Mouse (Mus musculus): Measurements from ENCODE around the gene Gm19935. TPM values are rescaled to one million over a fixed set of nuclear protein-coding genes. Genes with fewer than 3 reads are reported as not detected.
A peak's percentile ranks its signal among the peaks of the same experiment; 100 is the strongest.

Gm19935 gene
- polyA plus RNA-seq, 1 experiment from 2014 or later, result 5.1 TPM

DNA sequence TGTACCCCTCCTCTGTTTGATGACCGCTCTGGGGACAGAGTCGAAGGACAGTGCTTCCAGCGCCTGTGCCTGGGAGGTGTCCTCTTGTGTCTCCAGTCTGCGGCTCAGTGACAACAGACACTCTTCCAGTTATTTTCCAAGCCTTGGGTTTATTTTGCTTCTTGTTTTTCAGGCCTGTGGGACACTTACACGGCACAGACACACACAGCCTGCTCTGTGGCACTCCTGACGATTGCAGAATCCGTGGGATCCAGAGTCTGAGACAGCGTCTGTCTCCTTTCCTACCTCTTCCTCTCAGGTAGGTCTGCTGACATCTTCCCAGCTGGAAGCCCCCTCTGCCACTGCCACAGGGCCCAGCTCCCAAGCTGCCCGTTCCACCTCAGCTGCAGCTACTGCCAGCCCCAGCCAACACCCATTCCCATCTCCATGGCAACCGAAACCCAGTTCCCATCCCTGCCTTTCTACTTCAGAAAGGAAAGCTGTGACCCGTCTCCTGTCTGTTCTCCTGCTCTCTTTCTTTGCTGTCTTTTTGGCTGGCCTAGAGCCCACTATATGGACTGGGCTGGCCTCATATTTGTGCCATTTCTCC, 32.4 kb upstream of the Gm19935 start:
- H3K4me1 ChIP-seq (ENCODE audit: control insufficient read depth, insufficient read depth, low read depth, low read length), result peaks cover 16% of the 10 kb centered on the region
- peak overlapping the region; percentile 35; the same call in 1 of the 2 replicates for H3K9ac ChIP-seq (ENCODE audit: low read depth, low read length)
- H3K27ac ChIP-seq (ENCODE audit: low read depth, low read length), result peak overlapping the region; percentile 58
- WGBS, result 40% methylated on average over 11 of the region's 11 CpGs
- ATAC-seq, result peak; percentile 75
- H3K9me3 ChIP-seq (ENCODE audit: control insufficient read depth, low read length), result no peaks in the 10 kb centered on the region
- no peaks in the 10 kb centered on the region; the same call in 1 of the 2 replicates for H3K27me3 ChIP-seq (replicated peaks; ENCODE audit: control insufficient read depth, insufficient read depth, low read length)
- peak overlapping the region; percentile 13; the same call in 1 of the 2 replicates for H3K4me2 ChIP-seq (ENCODE audit: low read length)
- no peaks in the 10 kb centered on the region for H3K36me3 ChIP-seq (ENCODE audit: control insufficient read depth, insufficient read depth, low read length)
- H3K4me3 ChIP-seq (ENCODE audit: low read length), result no peak overlapping the region

GRCm38 (mm10) chr8:90847980-90848379, 30.8 kb upstream of the Gm19935 start:
- H3K27me3 ChIP-seq (replicated peaks; ENCODE audit: control insufficient read depth, insufficient read depth, low read length), result no peaks in the 10 kb centered on the region; the same call in 1 of the 2 replicates
- no peak overlapping the region for H3K27ac ChIP-seq (ENCODE audit: low read depth, low read length)
- no peak overlapping the region for H3K4me3 ChIP-seq (ENCODE audit: low read length)
- H3K4me2 ChIP-seq (ENCODE audit: low read length), result no peak overlapping the region
- WGBS, result 92% methylated on average over 7 of the region's 7 CpGs
- ATAC-seq, result no peak
- H3K9ac ChIP-seq (ENCODE audit: low read depth, low read length), result no peak overlapping the region
- no peaks in the 10 kb centered on the region for H3K36me3 ChIP-seq (ENCODE audit: control insufficient read depth, insufficient read depth, low read length)
- H3K9me3 ChIP-seq (ENCODE audit: control insufficient read depth, low read length), result no peaks in the 10 kb centered on the region
- peaks cover 9% of the 10 kb centered on the region for H3K4me1 ChIP-seq (ENCODE audit: control insufficient read depth, insufficient read depth, low read depth, low read length)

- WGBS, result 74% methylated on average over 9 of the region's 9 CpGs
These were observed 27.2 kb upstream of the Gm19935 start for GRCm38 (mm10) chr8:90844179-90844967.

GRCm38 (mm10) chr8:90843127-90843526, 25.9 kb upstream of the Gm19935 start:
- H3K27me3 ChIP-seq (replicated peaks; ENCODE audit: control insufficient read depth, insufficient read depth, low read length), result no peaks in the 10 kb centered on the region

More at GRCm38 (mm10) chr8:90844179-90844967, 27.2 kb upstream of the Gm19935 start:
- ATAC-seq, result no peak
- H3K27ac ChIP-seq (ENCODE audit: low read depth, low read length), result no peak overlapping the region
- no peaks in the 10 kb centered on the region for H3K9me3 ChIP-seq (ENCODE audit: control insufficient read depth, low read length)
- no peaks in the 10 kb centered on the region for H3K27me3 ChIP-seq (replicated peaks; ENCODE audit: control insufficient read depth, insufficient read depth, low read length)
- peaks cover 4% of the 10 kb centered on the region for H3K4me1 ChIP-seq (ENCODE audit: control insufficient read depth, insufficient read depth, low read depth, low read length)
- H3K4me3 ChIP-seq (ENCODE audit: low read length), result no peak overlapping the region
- no peak overlapping the region for H3K4me2 ChIP-seq (ENCODE audit: low read length)
- H3K9ac ChIP-seq (ENCODE audit: low read depth, low read length), result peak overlapping the region; percentile 9; the same call in 1 of the 2 replicates
- no peaks in the 10 kb centered on the region for H3K36me3 ChIP-seq (ENCODE audit: control insufficient read depth, insufficient read depth, low read length)

GRCm38 (mm10) chr8:90841321-90841720, 24.1 kb upstream of the Gm19935 start:
- no peak overlapping the region for H3K4me3 ChIP-seq (ENCODE audit: low read length)
- no peak for ATAC-seq
- no peak overlapping the region for H3K27ac ChIP-seq (ENCODE audit: low read depth, low read length)
- 49% methylated on average over 13 of the region's 13 CpGs for WGBS
- no peaks in the 10 kb centered on the region for H3K9me3 ChIP-seq (ENCODE audit: control insufficient read depth, low read length)
- H3K9ac ChIP-seq (ENCODE audit: low read depth, low read length), result no peak overlapping the region
- H3K4me1 ChIP-seq (ENCODE audit: control insufficient read depth, insufficient read depth, low read depth, low read length), result no peaks in the 10 kb centered on the region
- no peaks in the 10 kb centered on the region for H3K36me3 ChIP-seq (ENCODE audit: control insufficient read depth, insufficient read depth, low read length)
- H3K4me2 ChIP-seq (ENCODE audit: low read length), result no peak overlapping the region
- no peaks in the 10 kb centered on the region for H3K27me3 ChIP-seq (replicated peaks; ENCODE audit: control insufficient read depth, insufficient read depth, low read length)

More at GRCm38 (mm10) chr8:90843127-90843526, 25.9 kb upstream of the Gm19935 start:
- Histone ChIP-seq H3K4me1 (ENCODE audit: control insufficient read depth, insufficient read depth, low read depth, low read length) (no peaks in the 10 kb centered on the region), H3K9me3 (ENCODE audit: control insufficient read depth, low read length) (no peaks in the 10 kb centered on the region), H3K4me2 (ENCODE audit: low read length) (no peak overlapping the region), H3K4me3 (ENCODE audit: low read length) (no peak overlapping the region), H3K9ac (ENCODE audit: low read depth, low read length) (no peak overlapping the region), H3K36me3 (ENCODE audit: control insufficient read depth, insufficient read depth, low read length) (no peaks in the 10 kb centered on the region), H3K27ac (ENCODE audit: low read depth, low read length) (no peak overlapping the region)
- no peak for ATAC-seq
- 88% methylated on average over 6 of the region's 6 CpGs for whole genome bisulfite sequencing

GRCm38 (mm10) chr8:90839725-90840714, 22.8 kb upstream of the Gm19935 start:
- Histone ChIP-seq H3K4me1 (ENCODE audit: control insufficient read depth, insufficient read depth, low read depth, low read length) (no peaks in the 10 kb centered on the region), H3K36me3 (ENCODE audit: control insufficient read depth, insufficient read depth, low read length) (no peaks in the 10 kb centered on the region), H3K4me3 (ENCODE audit: low read length) (no peak overlapping the region), H3K9ac (ENCODE audit: low read depth, low read length) (no peak overlapping the region), H3K9me3 (ENCODE audit: control insufficient read depth, low read length) (no peaks in the 10 kb centered on the region), H3K27me3 (replicated peaks; ENCODE audit: control insufficient read depth, insufficient read depth, low read length) (no peaks in the 10 kb centered on the region), H3K4me2 (ENCODE audit: low read length) (no peak overlapping the region), H3K27ac (ENCODE audit: low read depth, low read length) (no peak overlapping the region)
- 77% methylated on average over 11 of the region's 11 CpGs for WGBS
- no peak for ATAC-seq

DNA sequence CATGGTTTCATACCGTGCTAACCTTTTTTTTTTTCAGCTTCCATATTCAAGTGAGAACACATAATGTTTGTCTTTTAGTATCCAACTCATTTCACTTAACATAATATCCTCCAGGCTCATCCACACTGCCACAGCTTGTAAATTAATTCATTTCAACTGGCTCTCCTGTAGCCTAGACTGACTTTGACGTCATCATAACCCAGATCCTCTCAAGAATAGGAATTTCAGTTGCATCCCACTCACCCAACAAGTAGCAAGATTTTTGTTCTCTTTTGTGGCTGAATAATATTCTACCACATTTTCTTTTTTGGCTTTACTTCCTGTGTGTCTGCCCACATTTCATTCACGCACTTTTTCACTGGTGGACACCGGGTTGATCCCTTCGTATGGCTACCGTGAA, 20.2 kb upstream of the Gm19935 start:
- Histone ChIP-seq H3K36me3 (ENCODE audit: control insufficient read depth, insufficient read depth, low read length) (no peaks in the 10 kb centered on the region), H3K9ac (ENCODE audit: low read depth, low read length) (no peak overlapping the region), H3K27me3 (replicated peaks; ENCODE audit: control insufficient read depth, insufficient read depth, low read length) (no peaks in the 10 kb centered on the region), H3K9me3 (ENCODE audit: control insufficient read depth, low read length) (no peaks in the 10 kb centered on the region), H3K4me1 (ENCODE audit: control insufficient read depth, insufficient read depth, low read depth, low read length) (no peaks in the 10 kb centered on the region), H3K27ac (ENCODE audit: low read depth, low read length) (no peak overlapping the region), H3K4me2 (ENCODE audit: low read length) (no peak overlapping the region), H3K4me3 (ENCODE audit: low read length) (no peak overlapping the region)
- no peak for ATAC-seq
- 93% methylated on average over 6 of the region's 6 CpGs for whole genome bisulfite sequencing

GRCm38 (mm10) chr8:90834321-90834672, 17.1 kb upstream of the Gm19935 start:
- Histone ChIP-seq H3K27ac (ENCODE audit: low read depth, low read length) (no peak overlapping the region), H3K9ac (ENCODE audit: low read depth, low read length) (no peak overlapping the region), H3K36me3 (ENCODE audit: control insufficient read depth, insufficient read depth, low read length) (no peaks in the 10 kb centered on the region), H3K4me2 (ENCODE audit: low read length) (no peak overlapping the region), H3K4me3 (ENCODE audit: low read length) (no peak overlapping the region), H3K9me3 (ENCODE audit: control insufficient read depth, low read length) (no peaks in the 10 kb centered on the region), H3K4me1 (ENCODE audit: control insufficient read depth, insufficient read depth, low read depth, low read length) (peaks cover 6% of the 10 kb centered on the region; the same call in 1 of the 2 replicates), H3K27me3 (replicated peaks; ENCODE audit: control insufficient read depth, insufficient read depth, low read length) (no peaks in the 10 kb centered on the region)
- ATAC-seq, result no peak
- WGBS, result 84% methylated on average over 3 of the region's 3 CpGs

Data from hindbrain, embryonic 16.5 days (tissue).